7 mouse cellular contexts compared by ENCODE assay signal in genomic region chr17:78916899-78917298, GRCm38 (mm10). TPM values are rescaled to one million over a fixed set of nuclear protein-coding genes. Genes with fewer than 3 reads are reported as not detected.
DNase-seq lines count a peak whose midpoint lies in the region; ATAC-seq and TF ChIP-seq lines count a peak whose summit lies in the region.

No protein-coding gene starts in this region.

- no peaks in the 10 kb centered on the region for H3K9me3 ChIP-seq in neural tube, embryonic 11.5 days (ENCODE audit: control insufficient read depth, low read length)
- H3K9me3 ChIP-seq in forebrain, embryonic 10.5 days, result no peaks in the 10 kb centered on the region
- no peaks in the 10 kb centered on the region for H3K9me3 ChIP-seq in limb, embryonic 14.5 days (ENCODE audit: control insufficient read depth, low read length)
- no peaks in the 10 kb centered on the region for H3K9me3 ChIP-seq in stomach, postnatal 0 days (ENCODE audit: control insufficient read depth, low read length)

- peak overlapping the region; percentile 61 for H3K4me2 ChIP-seq in neural tube, embryonic 11.5 days (ENCODE audit: low read depth)
- H3K4me2 ChIP-seq in limb, embryonic 14.5 days (replicated peaks; ENCODE audit: low read depth, low read length, severe bottlenecking), result peak overlapping the region; percentile 72
- peak overlapping the region; percentile 69 for H3K4me2 ChIP-seq in stomach, postnatal 0 days (replicated peaks; ENCODE audit: low read depth)

- no peak for TF ChIP-seq CTCF in stomach, postnatal 0 days (IDR thresholded peaks at IDR 0.05; ENCODE audit: low read depth)

- peaks cover 3% of the 10 kb centered on the region; the same call in 1 of the 2 replicates for H3K4me1 ChIP-seq in neural tube, embryonic 11.5 days (ENCODE audit: control insufficient read depth, insufficient read depth, low read length)
- H3K4me1 ChIP-seq in forebrain, embryonic 10.5 days, result peaks cover 28% of the 10 kb centered on the region
- H3K4me1 ChIP-seq in limb, embryonic 14.5 days (ENCODE audit: control insufficient read depth, insufficient read depth, low read length), result 0 out of 2 replicates have a peak, but pooled peaks cover 4% of the 10 kb centered on the region
- no peaks in the 10 kb centered on the region; the same call in 1 of the 2 replicates for H3K4me1 ChIP-seq in stomach, postnatal 0 days (replicated peaks; ENCODE audit: control insufficient read depth, insufficient read depth)

- ATAC-seq in neural tube, embryonic 11.5 days (ENCODE audit: insufficient read depth, low FRiP score, low TSS enrichment), result no peak
- ATAC-seq in limb, embryonic 14.5 days (ENCODE audit: low FRiP score, low read depth), result peak; percentile 12; the same call in 1 of the 2 replicates
- peak; percentile 33; the same call in 1 of the 2 replicates for ATAC-seq in stomach, postnatal 0 days (ENCODE audit: low FRiP score, low TSS enrichment)
- ATAC-seq in cerebellum, adult (ENCODE audit: insufficient number of reproducible peaks, low FRiP score, low TSS enrichment), result no peak

- peak overlapping the region; percentile 63 for H3K4me3 ChIP-seq in neural tube, embryonic 11.5 days (ENCODE audit: low read depth, low read length)
- peak overlapping the region; percentile 77 for H3K4me3 ChIP-seq in forebrain, embryonic 10.5 days
- H3K4me3 ChIP-seq in limb, embryonic 14.5 days (replicated peaks; ENCODE audit: low read length), result peak overlapping the region; percentile 61
- peak overlapping the region; percentile 59 for H3K4me3 ChIP-seq in stomach, postnatal 0 days (ENCODE audit: low read depth, low read length)

- H3K27ac ChIP-seq in neural tube, embryonic 11.5 days (ENCODE audit: low read depth, low read length), result 0 out of 2 replicates have a peak overlapping the region, but pooled peaks have one; percentile 65
- H3K27ac ChIP-seq in forebrain, embryonic 10.5 days, result peak overlapping the region; percentile 91
- H3K27ac ChIP-seq in limb, embryonic 14.5 days (replicated peaks; ENCODE audit: low read depth, low read length), result peak overlapping the region; percentile 77
- peak overlapping the region; percentile 90 for H3K27ac ChIP-seq in stomach, postnatal 0 days (replicated peaks)

- peak overlapping the region; percentile 80 for H3K9ac ChIP-seq in neural tube, embryonic 11.5 days (ENCODE audit: low read length)
- peak overlapping the region; percentile 69 for H3K9ac ChIP-seq in limb, embryonic 14.5 days (ENCODE audit: low read depth, low read length, severe bottlenecking)
- H3K9ac ChIP-seq in stomach, postnatal 0 days (ENCODE audit: low read length), result peak overlapping the region; percentile 80

- WGBS in neural tube, embryonic 11.5 days, result 4% methylated on average over 11 of the region's 11 CpGs
- WGBS in forebrain, embryonic 10.5 days, result 5% methylated on average over 11 of the region's 11 CpGs
- WGBS in limb, embryonic 14.5 days, result 2% methylated on average over 11 of the region's 11 CpGs
- under 1% methylated on average over 11 of the region's 11 CpGs for WGBS in stomach, postnatal 0 days

- H3K36me3 ChIP-seq in neural tube, embryonic 11.5 days (ENCODE audit: control insufficient read depth, insufficient read depth, low read length), result peaks cover 9% of the 10 kb centered on the region
- H3K36me3 ChIP-seq in forebrain, embryonic 10.5 days (replicated peaks), result peaks cover 44% of the 10 kb centered on the region
- H3K36me3 ChIP-seq in limb, embryonic 14.5 days (ENCODE audit: control insufficient read depth, insufficient read depth, low read length), result peaks cover 29% of the 10 kb centered on the region
- H3K36me3 ChIP-seq in stomach, postnatal 0 days (ENCODE audit: control insufficient read depth, insufficient read depth, low read length), result peaks cover 12% of the 10 kb centered on the region

- DNase-seq in neural tube, embryonic 11.5 days (ENCODE audit: low spot score), result no peak
- no peak for DNase-seq in neural tube, embryonic 10.5 days (ENCODE audit: extremely low spot score, low spot score)
- DNase-seq in forebrain, embryonic 10.5 days (ENCODE audit: extremely low spot score, low spot score), result no peak
- DNase-seq in limb, embryonic 14.5 days (ENCODE audit: low spot score), result no peak
- no peak for DNase-seq in stomach, postnatal 0 days (ENCODE audit: low spot score)
- no peak for DNase-seq in frontal cortex, postnatal 36 days (ENCODE audit: low spot score in 2 of 2)

- TF ChIP-seq POLR2A in limb, embryonic 14.5 days (IDR thresholded peaks at IDR 0.05; ENCODE audit: borderline replicate concordance, extremely low read depth, insufficient read depth, insufficient read length), result no peak

- H3K27me3 ChIP-seq in neural tube, embryonic 11.5 days (ENCODE audit: control insufficient read depth, insufficient read depth, low read length), result no peaks in the 10 kb centered on the region
- no peaks in the 10 kb centered on the region for H3K27me3 ChIP-seq in forebrain, embryonic 10.5 days (ENCODE audit: poor library complexity, severe bottlenecking)
- H3K27me3 ChIP-seq in limb, embryonic 14.5 days (ENCODE audit: control insufficient read depth, insufficient read depth, low read length), result no peaks in the 10 kb centered on the region
- no peaks in the 10 kb centered on the region for H3K27me3 ChIP-seq in stomach, postnatal 0 days (ENCODE audit: control insufficient read depth, insufficient read depth, low read length)

- no peak for TF ChIP-seq EP300 in stomach, postnatal 0 days (optimal IDR thresholded peaks at IDR 0.05)

RNA-seq across cellular contexts. Expression of gene Cebpzos, which starts 0.6 kb away (rescaled TPM):
- 99.3 and 109 TPM in 2 replicates for polyA plus RNA-seq in neural tube, embryonic 11.5 days (2014; fragmentation: Nextera tagmentation; extraction: Ambion mirVana)
- 106 and 109 TPM in 2 replicates for polyA plus RNA-seq in forebrain, embryonic 10.5 days (2016; fragmentation: Nextera tagmentation; extraction: Ambion mirVana)
- 22.0 and 34.3 TPM in 2 replicates for polyA plus RNA-seq in limb, embryonic 14.5 days (2012; rRNA removed)
- 100 and 104 TPM in 2 replicates for polyA plus RNA-seq in limb, embryonic 14.5 days (2014; fragmentation: Nextera tagmentation; extraction: Ambion mirVana)
- polyA plus RNA-seq in stomach, postnatal 0 days (2015; fragmentation: Nextera tagmentation; extraction: Ambion mirVana), result 131 and 136 TPM in 2 replicates

RNA-seq across cellular contexts. Expression of gene Sult6b1, which starts 10.1 kb away (rescaled TPM):
- polyA plus RNA-seq in neural tube, embryonic 11.5 days (2014; fragmentation: Nextera tagmentation; extraction: Ambion mirVana), result 0.11 TPM in 1 of 2 replicates, not detected in the other
- polyA plus RNA-seq in forebrain, embryonic 10.5 days (2016; fragmentation: Nextera tagmentation; extraction: Ambion mirVana), result 0.20 TPM in 1 of 2 replicates, not detected in the other
- 0.11 TPM in 1 of 2 replicates, not detected in the other for polyA plus RNA-seq in limb, embryonic 14.5 days (2012; rRNA removed)
- 0.11 and 0.15 TPM in 2 replicates for polyA plus RNA-seq in limb, embryonic 14.5 days (2014; fragmentation: Nextera tagmentation; extraction: Ambion mirVana)
- polyA plus RNA-seq in stomach, postnatal 0 days (2015; fragmentation: Nextera tagmentation; extraction: Ambion mirVana), result 0.07 and 0.12 TPM in 2 replicates

RNA-seq across cellular contexts. Expression of gene Cebpz, which starts 20.0 kb away (rescaled TPM):
- 56.8 and 57.6 TPM in 2 replicates for polyA plus RNA-seq in neural tube, embryonic 11.5 days (2014; fragmentation: Nextera tagmentation; extraction: Ambion mirVana)
- 60.4 and 61.9 TPM in 2 replicates for polyA plus RNA-seq in forebrain, embryonic 10.5 days (2016; fragmentation: Nextera tagmentation; extraction: Ambion mirVana)
- polyA plus RNA-seq in limb, embryonic 14.5 days (2012; rRNA removed), result 18.6 and 24.3 TPM in 2 replicates
- 56.5 and 59.5 TPM in 2 replicates for polyA plus RNA-seq in limb, embryonic 14.5 days (2014; fragmentation: Nextera tagmentation; extraction: Ambion mirVana)
- 32.6 and 44.7 TPM in 2 replicates for polyA plus RNA-seq in stomach, postnatal 0 days (2015; fragmentation: Nextera tagmentation; extraction: Ambion mirVana)

RNA-seq across cellular contexts. Expression of gene Ndufaf7, which starts 20.0 kb away (rescaled TPM):
- 48.3 and 53.3 TPM in 2 replicates for polyA plus RNA-seq in neural tube, embryonic 11.5 days (2014; fragmentation: Nextera tagmentation; extraction: Ambion mirVana)
- 46.0 and 49.4 TPM in 2 replicates for polyA plus RNA-seq in forebrain, embryonic 10.5 days (2016; fragmentation: Nextera tagmentation; extraction: Ambion mirVana)
- polyA plus RNA-seq in limb, embryonic 14.5 days (2012; rRNA removed), result 18.3 and 27.8 TPM in 2 replicates
- 49.7 and 53.2 TPM in 2 replicates for polyA plus RNA-seq in limb, embryonic 14.5 days (2014; fragmentation: Nextera tagmentation; extraction: Ambion mirVana)
- polyA plus RNA-seq in stomach, postnatal 0 days (2015; fragmentation: Nextera tagmentation; extraction: Ambion mirVana), result 37.8 and 40.6 TPM in 2 replicates

RNA-seq across cellular contexts. Expression of gene Eif2ak2, which starts 34.5 kb away (rescaled TPM):
- polyA plus RNA-seq in neural tube, embryonic 11.5 days (2014; fragmentation: Nextera tagmentation; extraction: Ambion mirVana), result 3.2 and 3.3 TPM in 2 replicates
- 7.4 and 8.6 TPM in 2 replicates for polyA plus RNA-seq in forebrain, embryonic 10.5 days (2016; fragmentation: Nextera tagmentation; extraction: Ambion mirVana)
- 4.9 and 7.4 TPM in 2 replicates for polyA plus RNA-seq in limb, embryonic 14.5 days (2012; rRNA removed)
- polyA plus RNA-seq in limb, embryonic 14.5 days (2014; fragmentation: Nextera tagmentation; extraction: Ambion mirVana), result 8.7 and 9.0 TPM in 2 replicates
- 7.6 and 12.4 TPM in 2 replicates for polyA plus RNA-seq in stomach, postnatal 0 days (2015; fragmentation: Nextera tagmentation; extraction: Ambion mirVana)

Comparison
In these comparisons a context has a peak if more than half of its experiments do, and no peak if none do; other contexts are left out.
1. ATAC-seq: peak in limb, embryonic 14.5 days (single experiment) and stomach, postnatal 0 days (single experiment); none in neural tube, embryonic 11.5 days (single experiment) and cerebellum, adult (single experiment).
2. Peak in every context shown above with its lines, with median percentiles within 50 percentile points of each other: H3K27ac ChIP-seq, H3K4me2 ChIP-seq, H3K4me3 ChIP-seq and H3K9ac ChIP-seq.